In genomic region chr9:42173781-42174180, GRCm38 (mm10) we compare ENCODE assay signal across 17 mouse cellular contexts.
"Had no signal": no experiment of that assay in that cellular context is flagged by ENCODE, and none has a peak within 500 bp of the region (broad histone marks: within the 10 kb centered on the region; RNA-seq: fewer than 3 reads in every experiment).

No protein-coding gene starts in this region.

- H3K36me3 ChIP-seq: limb, embryonic 12.5 days; limb, embryonic 15.5 days; midbrain, embryonic 15.5 days; neural tube, embryonic 13.5 days had no signal

- H3K4me3 ChIP-seq: limb, embryonic 12.5 days; limb, embryonic 15.5 days; midbrain, embryonic 15.5 days; myocyte; neural tube, embryonic 13.5 days had no signal

- ATAC-seq: liver, postnatal 0 days; lung, postnatal 0 days; midbrain, embryonic 15.5 days had no signal

- DNase-seq: kidney, adult 9 months; kidney, postnatal 14 days; kidney, postnatal 4 days; left cerebral cortex, postnatal 4 days; liver, postnatal 0 days; lung, embryonic 14.5 days; thymus, adult 18-20 months; thymus, postnatal 36 days had no signal

- H3K4me2 ChIP-seq: limb, embryonic 12.5 days; limb, embryonic 15.5 days; liver, embryonic 11.5 days; lung, embryonic 14.5 days; midbrain, embryonic 15.5 days; neural tube, embryonic 13.5 days had no signal

- H3K27me3 ChIP-seq: limb, embryonic 12.5 days; limb, embryonic 15.5 days; midbrain, embryonic 15.5 days; neural tube, embryonic 13.5 days had no signal

- H3K4me1 ChIP-seq: limb, embryonic 12.5 days; limb, embryonic 15.5 days had no signal

- H3K9ac ChIP-seq: limb, embryonic 12.5 days; limb, embryonic 15.5 days; liver, embryonic 14.5 days; liver, postnatal 0 days; lung, embryonic 14.5 days; midbrain, embryonic 15.5 days; neural tube, embryonic 13.5 days had no signal

- H3K27ac ChIP-seq: limb, embryonic 12.5 days; limb, embryonic 15.5 days; liver, embryonic 14.5 days; macrophage; neural tube, embryonic 13.5 days had no signal

- H3K9me3 ChIP-seq: limb, embryonic 12.5 days; limb, embryonic 15.5 days; midbrain, embryonic 15.5 days; neural tube, embryonic 13.5 days had no signal
